Mouse (Mus musculus) CH12.LX (cell line): Measurements from ENCODE around the gene Ctbp1. TPM values are rescaled to one million over a fixed set of nuclear protein-coding genes. Genes with fewer than 3 reads are reported as not detected.

Experiments used
- DNase-seq: peaks from one replicate; pipeline ENCODE4 v3.0.0-alpha.2; 2013; ENCODE audit errors: extremely low read depth
- H3K27ac ChIP-seq: 2 replicates; pipeline ENCODE4 v1.5.1; 2012; ENCODE audit warnings: low read depth, mild to moderate bottlenecking, control low read depth, moderate library complexity; ENCODE audit not compliant: insufficient read depth
- H3K27me3 ChIP-seq: replicated peaks from 2 replicates; pipeline ENCODE3; 2012; ENCODE audit warnings: inconsistent platforms
- H3K36me3 ChIP-seq, 2 experiments: replicated peaks in 1 of 2; 2 replicates each; pipeline versions ENCODE3 to v1.6.1; 2012; ENCODE audit warnings: inconsistent platforms in 1 of 2, low read length in 1 of 2, mild to moderate bottlenecking in 1 of 2, mixed read lengths in 1 of 2, moderate library complexity in 1 of 2; ENCODE audit not compliant: control insufficient read depth in 1 of 2, insufficient read depth in 1 of 2
- H3K4me1 ChIP-seq, 2 experiments: 2 replicates each; pipeline ENCODE4 v1.6.1; 2012; ENCODE audit warnings: inconsistent platforms in 1 of 2, moderate library complexity in 1 of 2; ENCODE audit not compliant: insufficient read depth in 2 of 2, control insufficient read depth in 1 of 2
- H3K4me2 ChIP-seq: 2 replicates; pipeline ENCODE4 v1.6.1; 2012; ENCODE audit warnings: low read depth, mild to moderate bottlenecking, control low read depth; ENCODE audit not compliant: poor library complexity, insufficient read depth, severe bottlenecking
- H3K4me3 ChIP-seq, 3 experiments: fragments of 150-350 bp in 1 of 3; sonication (generic) in 1 of 3; replicated peaks in 1 of 3; 2 replicates each; pipeline versions ENCODE3 to v1.5.1; 2011 to 2012; ENCODE audit warnings: low read depth in 2 of 3, low read length in 2 of 3, mild to moderate bottlenecking in 2 of 3, moderate library complexity in 2 of 3, control low read depth in 1 of 3, improper control_type of control experiment in 1 of 3, inconsistent platforms in 1 of 3, mixed read lengths in 1 of 3; ENCODE audit not compliant: poor library complexity in 1 of 3
- H3K79me2 ChIP-seq: replicated peaks from 2 replicates; pipeline ENCODE4 v1.6.1; 2012; ENCODE audit warnings: mild to moderate bottlenecking, moderate library complexity; ENCODE audit not compliant: control insufficient read depth, poor library complexity, insufficient read depth, severe bottlenecking; ENCODE audit errors: extremely low read depth
- H3K9ac ChIP-seq: 2 replicates; pipeline ENCODE4 v1.6.1; 2012; ENCODE audit warnings: low read depth, mild to moderate bottlenecking, control low read depth, moderate library complexity; ENCODE audit not compliant: insufficient read depth
- H3K9me3 ChIP-seq: replicated peaks from 2 replicates; pipeline ENCODE3; 2012; ENCODE audit warnings: low read length, inconsistent platforms, mixed read lengths
- BHLHE40 ChIP-seq: IDR thresholded peaks from 2 replicates; pipeline ENCODE4 v1.6.1; 2011; ENCODE audit warnings: mild to moderate bottlenecking, low read depth, low read length, improper control_type of control experiment
- CTCF ChIP-seq, 2 experiments: IDR thresholded peaks in 1 of 2; conservative IDR thresholded peaks in 1 of 2; 2 replicates each; pipeline ENCODE4 v1.5.1; 2011 to 2012; ENCODE audit warnings: low read depth in 2 of 2, low read length in 2 of 2, improper control_type of control experiment in 1 of 2, inconsistent platforms in 1 of 2, mild to moderate bottlenecking in 1 of 2, moderate library complexity in 1 of 2
- JUND ChIP-seq: conservative IDR thresholded peaks from 2 replicates; pipeline ENCODE4 v1.6.1; 2011; ENCODE audit warnings: low read depth, low read length, improper control_type of control experiment
- MAX ChIP-seq: IDR thresholded peaks from 2 replicates; pipeline ENCODE4 v1.6.1; 2011; ENCODE audit warnings: low read length, improper control_type of control experiment
- MYC ChIP-seq: IDR thresholded peaks from 2 replicates; pipeline ENCODE4 v1.6.1; 2011; ENCODE audit warnings: low read depth, mild to moderate bottlenecking, improper control_type of control experiment, low read length
- NRF1 ChIP-seq: IDR thresholded peaks from 2 replicates; pipeline ENCODE4 v1.6.1; 2014; ENCODE audit warnings: low read depth, mild to moderate bottlenecking, inconsistent platforms, low read length, improper control_type of control experiment, moderate library complexity
- PAX5 ChIP-seq: IDR thresholded peaks from 2 replicates; pipeline ENCODE4 v1.6.1; 2012; ENCODE audit warnings: low read length, inconsistent platforms, mixed read lengths
- POLR2A ChIP-seq: IDR thresholded peaks from 2 replicates; pipeline ENCODE4 v1.6.1; 2011; ENCODE audit warnings: low read depth, mild to moderate bottlenecking, improper control_type of control experiment, low read length
- POLR2AphosphoS2 ChIP-seq: IDR thresholded peaks from 2 replicates; pipeline ENCODE4 v1.6.1; 2011; ENCODE audit warnings: low read depth, low read length, improper control_type of control experiment
- RAD21 ChIP-seq: IDR thresholded peaks from 2 replicates; pipeline ENCODE4 v1.6.1; 2011; ENCODE audit warnings: low read depth, mild to moderate bottlenecking, low read length, improper control_type of control experiment, moderate library complexity
- RCOR1 ChIP-seq: conservative IDR thresholded peaks from 2 replicates; pipeline ENCODE4 v1.6.1; 2012; ENCODE audit warnings: low read depth, mild to moderate bottlenecking, inconsistent platforms, low read length, improper control_type of control experiment
- SMC3 ChIP-seq: IDR thresholded peaks from 2 replicates; pipeline ENCODE4 v1.6.1; 2011; ENCODE audit warnings: low read depth, low read length, improper control_type of control experiment
- TBP ChIP-seq: conservative IDR thresholded peaks from 2 replicates; pipeline ENCODE4 v1.6.1; 2011; ENCODE audit warnings: low read depth, low read length, improper control_type of control experiment
- USF1 ChIP-seq: IDR thresholded peaks from 2 replicates; pipeline ENCODE4 v1.6.1; 2014; ENCODE audit warnings: low read depth, mild to moderate bottlenecking, inconsistent platforms, low read length, improper control_type of control experiment
- USF2 ChIP-seq: conservative IDR thresholded peaks from 2 replicates; pipeline ENCODE4 v1.6.1; 2011; ENCODE audit warnings: low read depth, low read length, improper control_type of control experiment
- ZNF384 ChIP-seq: IDR thresholded peaks from 2 replicates; pipeline ENCODE4 v1.6.1; 2012; ENCODE audit warnings: low read depth, low read length, improper control_type of control experiment, inconsistent platforms
- dilution Hi-C: fragments of 300-500 bp; cut with MboI; formaldehyde crosslinking; loops from 2 replicates; pipeline ENCODE4 v1.14.3; 2020; ENCODE audit warnings: low sequenced_read_pairs; ENCODE audit not compliant: extremely low pct_unique_long_range_greater_than_20kb, extremely low pct_ligation_motif_present
- in situ Hi-C: fragments of 300-500 bp; cut with MboI; formaldehyde crosslinking; loops from 3 replicates; pipeline ENCODE4 v1.14.3; 2019; ENCODE audit warnings: low sequenced_read_pairs, low pct_ligation_motif_present, low pct_unique_long_range_greater_than_20kb, mixed read lengths
- polyA plus RNA-seq: library from polyadenylated mRNA; unstranded; fragments of >175 nt; gene quantifications from 2 replicates; pipeline ENCODE4 v1.2.1, GENCODE M21; 2012; ENCODE audit warnings: low read depth; ENCODE audit not compliant: insufficient read length
- total RNA-seq, 2 experiments: library from RNA; depleted of rRNA; stranded (reverse); fragments of 300-350 nt in 1 of 2; fragments of >200 nt in 1 of 2; gene quantifications; 2 replicates each; pipeline ENCODE4 v1.2.3; 2012 to 2014

Ctbp1 gene
- total and polyA plus RNA-seq, 3 experiments = 109 to 187 (median 167) TPM

DNA sequence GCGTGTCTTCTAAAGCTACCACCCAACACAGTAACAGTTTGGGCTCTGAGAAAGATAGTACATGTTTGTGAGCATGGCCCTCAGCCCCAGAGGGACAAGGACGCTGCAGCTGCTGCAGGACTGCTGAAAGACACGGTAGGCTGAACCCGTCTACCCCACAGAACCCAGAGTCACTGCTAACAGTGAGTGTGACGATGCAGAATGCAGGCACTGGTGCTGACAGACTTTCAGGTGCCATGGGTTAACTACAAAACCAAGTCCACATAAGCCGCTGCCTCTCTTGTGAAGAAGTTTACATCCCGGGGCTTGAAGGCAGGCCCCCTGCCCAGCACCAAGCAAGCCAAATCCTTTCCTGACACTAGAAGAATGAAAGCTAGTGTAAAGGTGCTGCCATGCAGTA lies 2.6 kb downstream of the Ctbp1 start:
- Histone ChIP-seq H3K9me3 (no peaks in the 10 kb centered on the region), H3K4me3 (no peak overlapping the region), H3K4me2 (no peak overlapping the region), H3K36me3 (peaks cover 41 to 62% of the 10 kb centered on the region in 2 experiments), H3K4me1 (peaks cover 13 to 41% of the 10 kb centered on the region in 2 experiments), H3K27me3 (no peaks in the 10 kb centered on the region), H3K9ac (no peak overlapping the region), H3K79me2 (peaks cover 52% of the 10 kb centered on the region), H3K27ac (no peak overlapping the region)
- in situ Hi-C loops = loop anchor here (5.0 to 25.0 kb wide), 2 partner anchors 105 to 315 kb away; partner anchors contain the start of gene Uvssa
- no peak for DNase-seq
- dilution Hi-C loops = no loop called here
- no peak for TF ChIP-seq NRF1
- TF ChIP-seq USF1 = no peak
- no peak for TF ChIP-seq MYC
- TF ChIP-seq POLR2AphosphoS2 = no peak
- no peak for TF ChIP-seq JUND
- TF ChIP-seq RAD21 = no peak
- no peak for TF ChIP-seq TBP
- no peak for TF ChIP-seq CTCF (conservative IDR thresholded peaks at IDR 0.05 in 1 of 2, IDR thresholded peaks at IDR 0.05 in 1 of 2; ENCODE audit: low read depth in 2 of 2, low read length in 2 of 2)

DNA sequence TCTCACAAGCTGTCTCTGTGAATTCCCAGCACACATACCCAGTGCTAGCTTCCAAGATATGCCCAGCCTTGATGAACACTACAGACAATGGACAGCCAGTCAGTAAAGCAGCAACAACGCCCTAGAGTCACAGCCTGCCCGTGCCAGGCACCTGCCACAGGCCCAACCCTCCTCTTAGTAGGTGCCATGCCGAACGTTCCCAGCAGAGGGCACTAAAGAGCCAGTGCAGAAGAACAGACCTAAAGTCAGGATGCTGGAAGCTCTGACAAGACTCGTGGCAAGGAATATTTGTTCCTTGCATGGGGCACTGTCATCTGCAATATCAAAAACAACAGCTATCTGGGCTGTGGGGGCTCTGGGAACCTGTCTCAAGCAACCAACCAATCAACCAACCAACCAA lies 4.2 kb downstream of the Ctbp1 start:
- no peaks in the 10 kb centered on the region for H3K27me3 ChIP-seq
- H3K9me3 ChIP-seq = no peaks in the 10 kb centered on the region
- in situ Hi-C loops = loop anchor here (5.0 to 25.0 kb wide), 2 partner anchors 107 to 317 kb away; partner anchors contain the start of gene Uvssa
- peaks cover 13 to 38% of the 10 kb centered on the region in 2 experiments for H3K4me1 ChIP-seq
- H3K4me2 ChIP-seq = no peak overlapping the region
- TF ChIP-seq USF2 (no peak), TBP (no peak), BHLHE40 (peak; percentile 94), POLR2A (no peak), RAD21 (peak; percentile 66), SMC3 (peak; percentile 74), CTCF (conservative IDR thresholded peaks at IDR 0.05 in 1 of 2, IDR thresholded peaks at IDR 0.05 in 1 of 2; ENCODE audit: low read depth in 2 of 2, low read length in 2 of 2) (peak; percentile 87 to 95)
- TF ChIP-seq, all 38 proteins: peak for 4
- H3K36me3 ChIP-seq = peaks cover 57 to 78% of the 10 kb centered on the region in 2 experiments
- no peak overlapping the region for H3K9ac ChIP-seq
- DNase-seq = peak; percentile 84
- dilution Hi-C loops = no loop called here
- no peak overlapping the region for H3K27ac ChIP-seq
- no peak overlapping the region for H3K4me3 ChIP-seq
- H3K79me2 ChIP-seq = peaks cover 52% of the 10 kb centered on the region

DNA sequence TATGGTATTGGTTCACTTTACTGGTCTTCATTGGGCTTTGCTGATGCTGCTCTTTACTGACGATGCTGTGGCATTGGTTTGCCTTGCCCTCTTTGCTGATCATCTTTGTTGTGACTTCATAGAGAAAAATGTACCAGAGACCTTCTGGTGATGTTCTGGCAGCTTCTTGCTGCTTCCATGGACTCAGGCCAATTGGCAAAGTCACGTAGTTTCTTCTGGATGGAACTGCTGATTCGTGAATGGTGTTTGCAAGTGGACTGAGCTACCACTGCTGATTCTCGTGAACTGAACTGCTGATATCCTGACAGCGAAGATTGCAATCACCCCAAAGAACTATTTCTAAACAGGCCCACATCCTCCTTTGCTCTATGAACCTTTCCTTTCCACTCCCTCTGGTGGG lies 20.4 kb downstream of the Ctbp1 start:
- dilution Hi-C loops = no loop called here
- no peaks in the 10 kb centered on the region for H3K4me1 ChIP-seq
- H3K9me3 ChIP-seq = peaks cover 9% of the 10 kb centered on the region

More for the DNA sequence above, 20.4 kb downstream of the Ctbp1 start:
- Histone ChIP-seq H3K9ac (no peak overlapping the region), H3K36me3 (peaks cover 96 to 100% of the 10 kb centered on the region in 2 experiments), H3K27me3 (no peaks in the 10 kb centered on the region), H3K4me2 (no peak overlapping the region), H3K79me2 (no peaks in the 10 kb centered on the region), H3K4me3 (no peak overlapping the region), H3K27ac (no peak overlapping the region)
- in situ Hi-C loops = loop anchor here (25.0 kb wide), 1 partner anchor 333 kb away; no protein-coding TSS in a partner anchor
- no peak for DNase-seq
- no peak for TF ChIP-seq MAX
- no peak for TF ChIP-seq JUND
- TF ChIP-seq PAX5 = no peak
- TF ChIP-seq TBP = no peak
- TF ChIP-seq RCOR1 = no peak
- TF ChIP-seq POLR2AphosphoS2 = no peak
- no peak for TF ChIP-seq ZNF384
